Mouse (Mus musculus) erythroblast, embryonic 14.5 days (primary cell): ENCODE results near the gene Lgals1. TPM values are rescaled to one million over a fixed set of nuclear protein-coding genes. Genes with fewer than 3 reads are reported as not detected.
A peak's percentile ranks its signal among the peaks of the same experiment; 100 is the strongest.
"Not testable (repeated sequence)": the region's sequence is repeated elsewhere in the genome, so short reads cannot be mapped to it uniquely, and the experiment has no call there.

Experiments used
- H3K27me3 ChIP-seq: 2 replicates; pipeline ENCODE4 v1.6.1; 2012; ENCODE audit warnings: inconsistent platforms; ENCODE audit not compliant: control insufficient read depth
- H3K36me3 ChIP-seq: 2 replicates; pipeline ENCODE4 v1.6.1; 2012; ENCODE audit warnings: mild to moderate bottlenecking, inconsistent platforms; ENCODE audit not compliant: control insufficient read depth
- H3K4me1 ChIP-seq: 2 replicates; pipeline ENCODE4 v1.6.1; 2012; ENCODE audit warnings: inconsistent platforms; ENCODE audit not compliant: control insufficient read depth
- H3K4me3 ChIP-seq: replicated peaks from 2 replicates; pipeline ENCODE3; 2012; ENCODE audit warnings: moderate library complexity, mild to moderate bottlenecking, inconsistent platforms
- H3K9me3 ChIP-seq: 2 replicates; pipeline ENCODE4 v1.6.1; 2012; ENCODE audit warnings: low read length, inconsistent platforms, mixed read lengths; ENCODE audit not compliant: control insufficient read depth
- GATA1 ChIP-seq: IDR thresholded peaks from 2 replicates; pipeline ENCODE4 v1.6.1; 2012; ENCODE audit warnings: low read length, inconsistent platforms, mixed read lengths
- TAL1 ChIP-seq: IDR thresholded peaks from 3 replicates; pipeline ENCODE4 v1.6.1; 2012; ENCODE audit warnings: low read length, inconsistent platforms, mixed read lengths
- polyA plus RNA-seq: library from polyadenylated mRNA; stranded (reverse); fragments of >175 nt; gene quantifications from 2 replicates; pipeline ENCODE4 v1.2.3, GENCODE M21; 2012

Gene Lgals1
- 121 and 168 TPM in 2 replicates for polyA plus RNA-seq

- peak within 1 kb of the TSS; percentile 61 for H3K4me3 ChIP-seq
- H3K36me3 ChIP-seq = peaks cover 29% of the 10 kb centered on the region
- TF ChIP-seq GATA1 (no peak), TAL1 (no peak)
- H3K4me1 ChIP-seq = peaks cover 97% of the 10 kb centered on the region
- H3K27me3 ChIP-seq = no peaks in the 10 kb centered on the region
- peaks cover 4% of the 10 kb centered on the region for H3K9me3 ChIP-seq
Observed at GRCm38 (mm10) chr15:78926021-78926919, at the start of gene Lgals1. Gene Lgals1 (plus strand): TSS chr15:78926725.

GRCm38 (mm10) chr15:78876991-78877809 is 49.3 kb upstream of the Lgals1 start, which contains the start of gene Gga1:
Gene Gga1 (plus strand): TSS chr15:78877190.
- H3K9me3 ChIP-seq = no peaks in the 10 kb centered on the region
- H3K4me1 ChIP-seq = peaks cover 49% of the 10 kb centered on the region
- H3K27me3 ChIP-seq = no peaks in the 10 kb centered on the region
- peaks cover 27% of the 10 kb centered on the region for H3K36me3 ChIP-seq
- TF ChIP-seq GATA1 = no peak
- TF ChIP-seq TAL1 = no peak
- peak within 1 kb of the TSS; percentile 77 for H3K4me3 ChIP-seq

- peak overlapping the region; percentile 77 for H3K4me3 ChIP-seq
- peaks cover 46% of the 10 kb centered on the region for H3K4me1 ChIP-seq
- no peaks in the 10 kb centered on the region for H3K9me3 ChIP-seq
- TF ChIP-seq TAL1 (no peak), GATA1 (no peak)
- no peaks in the 10 kb centered on the region for H3K27me3 ChIP-seq
- peaks cover 33% of the 10 kb centered on the region for H3K36me3 ChIP-seq
Observed at GRCm38 (mm10) chr15:78877810-78878390, 48.6 kb upstream of the Lgals1 start.

GRCm38 (mm10) chr15:78878792-78879516 is 47.6 kb upstream of the Lgals1 start:
- not testable (repeated sequence) for H3K4me3 ChIP-seq, H3K27me3 ChIP-seq, H3K9me3 ChIP-seq
- Histone ChIP-seq H3K36me3 (peaks cover 44% of the 10 kb centered on the region), H3K4me1 (peaks cover 45% of the 10 kb centered on the region)

GRCm38 (mm10) chr15:78880432-78880831 is 46.1 kb upstream of the Lgals1 start:
- TF ChIP-seq GATA1 (no peak), TAL1 (no peak)
- peaks cover 40% of the 10 kb centered on the region for H3K4me1 ChIP-seq
- H3K36me3 ChIP-seq = peaks cover 56% of the 10 kb centered on the region
- no peaks in the 10 kb centered on the region for H3K9me3 ChIP-seq
- H3K4me3 ChIP-seq = no peak overlapping the region
- no peaks in the 10 kb centered on the region for H3K27me3 ChIP-seq

GRCm38 (mm10) chr15:78881828-78882227 is 44.7 kb upstream of the Lgals1 start:
- TF ChIP-seq TAL1 (no peak), GATA1 (no peak)
- H3K4me1 ChIP-seq = peaks cover 26% of the 10 kb centered on the region
- H3K36me3 ChIP-seq = peaks cover 68% of the 10 kb centered on the region
- H3K4me3 ChIP-seq = no peak overlapping the region
- H3K27me3 ChIP-seq = no peaks in the 10 kb centered on the region
- no peaks in the 10 kb centered on the region for H3K9me3 ChIP-seq

- Histone ChIP-seq H3K4me3 (no peak overlapping the region), H3K9me3 (no peaks in the 10 kb centered on the region), H3K36me3 (peaks cover 90% of the 10 kb centered on the region), H3K27me3 (no peaks in the 10 kb centered on the region), H3K4me1 (peaks cover 51% of the 10 kb centered on the region)
- no peak for TF ChIP-seq TAL1
Observed at GRCm38 (mm10) chr15:78889401-78889853, 37.1 kb upstream of the Lgals1 start.

- no peaks in the 10 kb centered on the region for H3K9me3 ChIP-seq
- peaks cover 75% of the 10 kb centered on the region for H3K36me3 ChIP-seq
- TF ChIP-seq GATA1 (no peak), TAL1 (no peak)
- peaks cover 81% of the 10 kb centered on the region for H3K4me1 ChIP-seq
- H3K4me3 ChIP-seq = no peak overlapping the region
- no peaks in the 10 kb centered on the region for H3K27me3 ChIP-seq
Observed at GRCm38 (mm10) chr15:78892440-78892839, 34.1 kb upstream of the Lgals1 start.
